Mouse (Mus musculus): Measurements from ENCODE around the gene Zfp831.

- no peak for TF ChIP-seq CTCF (IDR thresholded peaks at IDR 0.05; ENCODE audit: low read depth, low read length)
- TF ChIP-seq GATA1 (IDR thresholded peaks at IDR 0.05; ENCODE audit: borderline replicate concordance, low read length): no peak
- no peak for TF ChIP-seq POLR2AphosphoS5 (IDR thresholded peaks at IDR 0.05; ENCODE audit: insufficient replicate concordance, low read depth, low read length)
These were observed 91.9 kb downstream of the Zfp831 start for GRCm38 (mm10) chr2:174735270-174735669.

Measured in G1E (cell line).